Mouse (Mus musculus) cerebellum, adult 11-12 months (tissue): Measurements from ENCODE around the gene Rcan3.

Experiments
- DNase-seq: peaks from one replicate; pipeline ENCODE4 v3.0.0; 2022

The Rcan3 gene

GRCm38 (mm10) chr4:135433443-135434394 lies at the start of gene Rcan3:
Gene Rcan3 (minus strand): TSS chr4:135433853.
- DNase-seq, result peak; percentile 78

GRCm38 (mm10) chr4:135480370-135480769 lies 46.7 kb upstream of the Rcan3 start:
- no peak for DNase-seq

- DNase-seq, result no peak
Observed at GRCm38 (mm10) chr4:135477851-135478250, 44.2 kb upstream of the Rcan3 start.

- no peak for DNase-seq
Observed at GRCm38 (mm10) chr4:135463406-135463805, 29.8 kb upstream of the Rcan3 start.

GRCm38 (mm10) chr4:135453572-135453971 lies 19.9 kb upstream of the Rcan3 start:
- DNase-seq, result no peak

- no peak for DNase-seq
Observed at GRCm38 (mm10) chr4:135453164-135453563, 19.5 kb upstream of the Rcan3 start.

GRCm38 (mm10) chr4:135451360-135452015 lies 17.8 kb upstream of the Rcan3 start:
- no peak for DNase-seq

- DNase-seq, result no peak
Observed at GRCm38 (mm10) chr4:135442473-135442872, 8.8 kb upstream of the Rcan3 start.

- no peak for DNase-seq
Observed at GRCm38 (mm10) chr4:135439904-135440522, 6.4 kb upstream of the Rcan3 start.

- DNase-seq, result no peak
Observed at GRCm38 (mm10) chr4:135439188-135439647, 5.6 kb upstream of the Rcan3 start.

GRCm38 (mm10) chr4:135437924-135438323 lies 4.3 kb upstream of the Rcan3 start:
- DNase-seq, result no peak

- DNase-seq, result no peak
Observed at GRCm38 (mm10) chr4:135436291-135436690, 2.6 kb upstream of the Rcan3 start.

- no peak for DNase-seq
Observed at GRCm38 (mm10) chr4:135434395-135434789, 739 bp upstream of the Rcan3 start.

- peak; percentile 64 for DNase-seq
Observed at GRCm38 (mm10) chr4:135433086-135433442, 589 bp downstream of the Rcan3 start.

GRCm38 (mm10) chr4:135429990-135430760 lies 3.5 kb downstream of the Rcan3 start:
- DNase-seq, result peak; percentile 89

GRCm38 (mm10) chr4:135429383-135429782 lies 4.3 kb downstream of the Rcan3 start:
- no peak for DNase-seq

GRCm38 (mm10) chr4:135426587-135426986 lies 7.1 kb downstream of the Rcan3 start:
- DNase-seq, result no peak

- DNase-seq, result peak; percentile 72
Observed at GRCm38 (mm10) chr4:135425625-135426024, 8.0 kb downstream of the Rcan3 start.

- DNase-seq, result peak; percentile 69
Observed at GRCm38 (mm10) chr4:135420961-135421360, 12.7 kb downstream of the Rcan3 start.

GRCm38 (mm10) chr4:135420416-135420815 lies 13.2 kb downstream of the Rcan3 start:
- DNase-seq, result no peak

GRCm38 (mm10) chr4:135419996-135420395 lies 13.7 kb downstream of the Rcan3 start:
- DNase-seq, result no peak

- DNase-seq, result no peak
Observed at GRCm38 (mm10) chr4:135416367-135416766, 17.3 kb downstream of the Rcan3 start.

- no peak for DNase-seq
Observed at GRCm38 (mm10) chr4:135413491-135413890, 20.2 kb downstream of the Rcan3 start.
